Mouse (Mus musculus): Measurements from ENCODE around the gene Ablim2. TPM values are rescaled to one million over a fixed set of nuclear protein-coding genes. Genes with fewer than 3 reads are reported as not detected.

Ablim2 gene
- total RNA-seq, 2 experiments from 2014 or later: 0.22 to 0.38 TPM

GRCm38 (mm10) chr5:35931296-35931695 is 173.6 kb downstream of the Ablim2 start:
- no peak for ATAC-seq (replicated peaks; ENCODE audit: low FRiP score, low TSS enrichment, poor library complexity, severe bottlenecking)

- peak; percentile 63 for ATAC-seq (replicated peaks; ENCODE audit: low FRiP score, low TSS enrichment, poor library complexity, severe bottlenecking)
These were observed 175.4 kb downstream of the Ablim2 start for GRCm38 (mm10) chr5:35933059-35933458.

Other genes with a start within 250 kb of the Ablim2 start
- not detected in 2 replicates for gene Cpz, start 232.2 kb upstream of the Ablim2 start, total RNA-seq (2014; fragmentation: Nextera tagmentation)
- not detected in 2 replicates for gene Cpz, start 232.2 kb upstream of the Ablim2 start, total RNA-seq (2017)
- 9.4 and 12.1 TPM in 2 replicates for gene Trmt44, start 182.8 kb upstream of the Ablim2 start, total RNA-seq (2014; fragmentation: Nextera tagmentation)
- gene Trmt44, start 182.8 kb upstream of the Ablim2 start, total RNA-seq (2017): 8.0 and 8.4 TPM in 2 replicates
- 7.9 and 12.4 TPM in 2 replicates for gene Acox3, start 174.8 kb upstream of the Ablim2 start, total RNA-seq (2014; fragmentation: Nextera tagmentation)
- 5.0 and 20.3 TPM in 2 replicates for gene Acox3, start 174.8 kb upstream of the Ablim2 start, total RNA-seq (2017)
- gene Htra3, start 78.1 kb upstream of the Ablim2 start, total RNA-seq (2014; fragmentation: Nextera tagmentation): not detected in 2 replicates
- gene Htra3, start 78.1 kb upstream of the Ablim2 start, total RNA-seq (2017): not detected in 2 replicates
- 2.5 TPM in 1 of 2 replicates, not detected in the other for gene Sh3tc1, start 17.9 kb upstream of the Ablim2 start, total RNA-seq (2014; fragmentation: Nextera tagmentation)
- gene Sh3tc1, start 17.9 kb upstream of the Ablim2 start, total RNA-seq (2017): 0.23 TPM in 1 of 2 replicates, not detected in the other
- gene Afap1, start 135.4 kb downstream of the Ablim2 start, total RNA-seq (2014; fragmentation: Nextera tagmentation): 2.3 and 2.8 TPM in 2 replicates
- gene Afap1, start 135.4 kb downstream of the Ablim2 start, total RNA-seq (2017): 0.33 and 2.4 TPM in 2 replicates

Measured in megakaryocyte-erythroid progenitor cell, adult 5-6 weeks (primary cell).